Mouse (Mus musculus) cerebellum, adult 9-10 months (tissue): Measurements from ENCODE around the gene Ldlr.
"Not testable (repeated sequence)": the region's sequence is repeated elsewhere in the genome, so short reads cannot be mapped to it uniquely, and the experiment has no call there.

Source experiments
- DNase-seq: peaks from one replicate; pipeline ENCODE4 v3.0.0; 2022

Gene Ldlr

DNA sequence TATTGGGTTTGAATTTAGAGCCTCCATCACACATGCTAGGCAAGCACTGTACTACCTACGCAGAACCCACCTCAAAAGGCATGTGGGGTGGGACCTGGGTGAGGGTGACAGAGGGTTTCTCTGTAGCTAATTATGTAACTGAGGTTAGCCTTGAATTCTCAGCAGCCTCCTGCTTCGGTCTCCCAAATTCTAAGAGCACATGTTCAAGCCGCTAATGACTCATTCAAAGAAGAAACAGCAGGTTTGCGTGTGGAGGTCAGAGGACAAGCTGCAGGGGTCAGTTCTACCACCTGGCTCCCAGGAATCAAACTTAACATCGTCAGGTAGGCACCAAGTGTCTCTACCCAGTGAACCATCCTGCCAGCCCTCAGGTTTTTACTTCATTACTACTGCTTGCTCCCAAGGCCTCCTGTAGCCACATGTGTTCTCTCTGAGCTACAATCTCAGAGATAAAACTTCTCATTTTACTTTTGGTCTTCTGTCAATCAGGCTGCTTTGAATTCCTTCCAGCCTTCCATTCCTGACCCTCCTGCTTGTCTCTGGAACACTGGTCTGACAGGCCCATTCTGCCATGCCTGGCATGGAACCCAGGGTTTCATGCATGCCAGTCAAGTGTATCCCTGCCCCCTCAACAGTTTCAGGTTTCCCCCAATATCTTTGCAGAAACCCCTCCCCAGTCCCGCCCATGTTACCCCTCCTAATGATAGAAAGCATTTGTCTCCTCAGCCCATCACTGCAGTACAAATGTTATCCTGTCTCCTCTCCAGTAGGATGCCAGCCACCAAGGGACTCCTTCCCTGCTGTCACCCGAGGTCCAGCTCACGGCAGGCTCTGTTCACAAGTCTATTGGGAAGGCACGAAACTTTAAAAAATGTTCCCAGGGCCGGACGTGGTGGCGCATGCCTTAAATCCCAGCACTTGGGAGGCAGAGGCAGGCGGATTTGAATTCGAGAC, 35.6 kb downstream of the Ldlr start:
- DNase-seq, result peak; percentile 46

DNA sequence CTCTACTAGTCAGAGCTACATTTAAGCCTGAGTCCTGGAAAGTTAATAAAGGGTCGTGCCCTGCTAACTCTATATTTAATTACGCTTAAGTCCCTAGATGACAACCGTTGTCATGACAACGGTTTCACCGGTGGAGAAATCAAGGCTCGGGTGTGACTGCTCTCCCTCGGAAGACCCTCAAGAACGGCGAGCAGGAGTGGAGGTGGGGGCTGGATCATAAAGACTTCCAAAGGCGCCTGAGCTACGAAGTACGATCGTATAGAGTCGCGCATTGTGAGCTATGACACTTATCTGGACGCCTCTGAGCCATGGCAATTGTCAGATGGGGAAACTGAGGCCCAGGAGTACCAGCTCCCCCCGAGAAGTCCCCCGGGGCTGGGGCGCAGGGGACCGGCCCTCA, 36.4 kb downstream of the Ldlr start:
- no peak for DNase-seq

DNA sequence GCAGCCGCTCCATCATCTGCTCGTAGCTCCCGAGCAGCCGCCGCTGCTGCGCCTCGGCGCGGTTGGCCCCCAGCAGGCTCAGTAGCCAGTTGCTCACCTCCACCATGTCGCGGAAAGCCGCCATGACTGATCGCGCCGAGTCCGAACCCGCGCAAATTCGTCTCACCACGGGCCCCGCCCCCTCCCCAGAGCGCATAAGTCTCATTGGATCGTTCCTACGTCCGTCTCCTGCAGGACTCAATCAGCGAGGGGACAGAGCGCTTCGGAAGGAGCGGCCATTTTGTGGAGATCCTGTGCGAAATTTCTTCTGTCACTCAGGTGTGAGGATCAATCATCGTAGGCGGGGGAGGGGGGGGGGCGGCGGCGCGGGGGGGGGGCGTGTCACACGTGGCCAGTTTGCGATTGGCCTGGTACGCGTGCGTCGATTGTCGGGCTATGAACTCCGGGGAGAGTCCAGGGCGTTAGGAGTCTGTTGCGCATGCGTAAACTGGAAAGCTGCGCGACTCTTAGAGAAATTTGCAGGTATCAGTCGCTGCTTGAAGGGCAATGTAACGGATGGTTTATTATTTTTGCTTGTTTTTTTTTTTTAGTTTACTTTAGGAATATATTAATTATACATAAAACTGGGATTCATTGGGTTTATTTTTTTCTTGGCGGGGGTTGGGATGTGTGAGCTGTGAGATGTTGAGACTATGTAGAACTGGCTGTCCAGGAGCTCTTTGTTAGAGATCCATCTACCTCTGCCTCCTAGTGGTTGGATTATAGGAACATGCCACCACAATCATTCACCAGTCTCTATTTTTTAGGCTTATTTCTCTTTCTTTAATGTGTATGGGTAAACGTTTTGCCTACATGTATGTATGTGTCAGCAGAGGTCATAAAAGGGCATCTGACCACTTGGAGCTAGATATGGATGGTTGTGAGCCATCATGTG, 37.1 kb downstream of the Ldlr start, which contains the start of gene Spc24:
Gene Spc24, minus strand, starts transcription at position 149 of the 934 bp plus-strand sequence.
- DNase-seq, result peak; percentile 97

DNA sequence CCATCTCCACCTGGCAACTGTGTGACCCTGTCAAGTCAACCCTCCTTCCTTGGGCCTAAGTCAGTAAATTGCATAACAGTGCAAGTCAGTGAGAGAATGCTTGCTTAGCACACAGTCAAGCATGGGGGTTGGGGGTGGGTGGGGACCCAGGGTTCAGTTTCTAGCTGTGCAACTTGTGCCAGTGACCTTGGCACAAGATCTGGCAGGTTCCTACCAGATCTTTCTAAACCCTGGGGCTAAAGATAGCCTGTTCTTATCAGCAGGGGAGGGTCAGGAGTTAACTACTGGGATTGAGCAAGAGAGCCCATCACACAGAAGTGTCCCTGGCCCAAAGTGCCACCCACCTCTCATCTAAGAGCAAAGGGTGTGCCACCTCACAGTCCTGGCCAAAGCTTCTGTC, 38.9 kb downstream of the Ldlr start:
- peak; percentile 41 for DNase-seq

DNA sequence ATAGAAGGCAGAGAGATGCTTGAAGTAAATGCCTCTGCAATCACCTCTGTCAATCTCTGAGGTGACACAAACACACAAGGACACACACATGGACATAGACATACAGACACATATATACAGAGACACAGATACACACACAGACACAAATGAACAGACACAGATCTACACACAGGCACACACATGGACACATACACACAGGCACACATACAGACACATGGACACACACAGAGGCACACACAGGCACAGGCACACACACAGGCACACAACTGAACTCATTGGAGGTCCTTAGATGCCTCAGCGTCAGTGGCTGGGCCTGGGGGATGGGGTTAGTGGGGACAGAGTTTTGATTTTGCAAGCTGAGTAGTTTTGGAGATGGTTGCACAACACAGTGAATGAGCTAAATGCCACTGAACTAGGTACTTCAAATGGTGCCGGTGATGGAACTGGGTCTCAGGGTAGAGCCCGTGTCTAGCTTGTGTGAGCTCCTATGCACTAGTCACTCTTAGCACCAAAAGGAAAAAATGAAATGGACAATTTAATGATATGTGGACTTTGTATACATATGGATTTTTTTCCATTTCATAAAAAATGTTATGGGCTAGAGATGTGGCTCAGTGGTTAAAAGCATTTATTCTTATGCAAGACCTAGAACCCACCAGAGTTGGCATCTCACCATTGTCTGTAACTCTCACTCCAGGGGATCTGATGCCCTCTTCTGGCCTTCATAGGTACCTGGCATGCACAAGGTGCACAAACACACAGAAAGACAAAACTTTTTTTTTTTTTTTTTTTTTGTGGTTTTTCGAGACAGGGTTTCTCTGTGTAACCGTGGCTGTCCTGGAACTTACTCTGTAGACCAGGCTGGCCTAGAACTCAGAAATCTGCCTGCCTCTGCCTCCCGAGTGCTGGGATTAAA, 41.1 kb downstream of the Ldlr start:
- no peak for DNase-seq

DNA sequence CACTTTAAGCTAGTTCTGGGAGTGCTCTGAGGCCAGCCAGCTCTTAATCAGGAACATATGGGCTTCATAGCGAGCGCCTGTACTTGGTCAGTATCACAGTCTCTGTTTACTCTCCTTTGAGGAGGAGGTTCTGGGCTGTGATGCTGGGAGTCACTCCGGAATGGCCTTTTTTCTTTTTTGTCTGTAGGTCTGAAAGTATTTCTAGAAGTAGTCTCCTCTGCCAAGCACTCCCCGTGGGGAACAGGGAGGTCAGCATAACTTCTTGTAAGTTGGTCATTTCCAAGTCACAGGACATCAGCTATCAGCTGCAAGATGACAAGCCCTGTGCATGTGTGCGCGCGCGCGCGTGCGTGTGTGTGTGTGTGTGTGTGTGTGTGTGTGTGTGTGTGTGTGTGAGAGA, 44.6 kb downstream of the Ldlr start:
- DNase-seq, result peak; percentile 88

DNA sequence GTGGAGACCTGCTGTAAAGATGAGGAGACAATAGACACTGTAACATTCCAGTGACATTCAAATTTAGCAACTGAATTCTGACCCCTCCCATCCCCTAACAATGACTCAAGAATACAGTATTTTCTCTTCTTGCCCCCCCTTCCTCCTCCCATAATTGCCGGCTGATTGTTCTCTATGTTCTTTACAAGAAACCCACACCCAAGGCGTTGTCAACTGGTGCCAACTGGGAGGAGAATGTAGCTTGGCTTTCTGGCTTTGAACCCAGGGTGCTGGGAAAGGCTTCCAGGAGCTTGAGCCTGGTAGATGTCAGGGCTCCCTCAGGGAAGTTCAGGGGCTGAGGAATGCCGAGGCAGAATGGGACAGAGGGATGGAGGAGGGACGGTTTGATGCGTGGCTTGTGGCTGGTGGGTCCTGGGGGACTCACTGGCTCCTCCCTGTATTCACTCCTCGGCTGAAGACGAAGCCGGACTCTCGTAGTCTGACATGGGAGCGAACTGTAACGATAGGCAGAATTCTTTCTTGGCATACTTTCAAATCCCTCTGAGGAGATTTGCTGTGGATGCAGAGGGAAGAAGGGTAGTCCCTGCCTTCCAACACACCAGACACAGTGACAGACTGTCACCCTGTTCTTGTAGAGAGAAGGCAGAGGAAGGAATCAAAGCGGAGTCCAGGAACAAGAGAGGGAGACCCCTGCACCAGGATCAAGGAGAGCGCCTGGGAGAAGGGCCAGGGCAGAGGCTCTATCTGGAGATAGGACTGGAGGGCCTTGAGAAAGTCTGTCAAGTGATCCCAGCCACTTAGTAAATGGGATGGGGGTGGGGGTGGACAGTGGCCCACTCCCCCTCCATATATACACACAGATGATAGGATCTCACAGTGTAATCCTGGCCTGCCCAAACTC, 45.5 kb downstream of the Ldlr start:
- DNase-seq, result peak; percentile 80

DNA sequence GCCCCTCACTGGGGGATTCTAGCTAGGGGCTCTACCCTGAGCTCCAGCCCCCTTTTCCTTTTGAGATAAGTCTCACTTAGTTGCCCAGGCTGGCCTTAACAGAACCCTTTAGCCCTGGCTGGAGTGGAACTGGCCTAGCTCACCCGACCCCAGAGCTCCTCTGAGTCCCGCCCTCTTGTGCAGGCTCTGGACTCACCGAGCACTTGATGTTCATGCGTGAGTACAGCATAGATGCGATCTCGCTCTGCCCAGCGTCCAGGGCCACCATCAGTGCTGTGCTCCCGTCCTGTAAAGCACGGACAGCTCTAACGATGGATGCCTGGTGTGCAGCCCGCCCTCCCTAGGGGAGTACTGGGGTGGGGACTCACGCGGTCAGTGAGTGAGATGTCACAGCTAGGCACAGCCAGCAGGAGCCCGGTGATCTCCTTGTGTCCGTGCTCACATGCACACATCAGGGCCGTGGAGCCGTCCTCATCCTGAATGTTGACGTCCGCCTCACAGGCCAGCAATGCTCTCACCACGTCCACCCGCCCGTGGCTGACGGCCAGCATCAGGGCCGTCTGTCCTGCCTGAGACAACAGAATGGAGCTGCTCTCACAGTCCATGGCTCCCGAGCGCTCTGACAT, 46.4 kb downstream of the Ldlr start:
- no peak for DNase-seq

DNA sequence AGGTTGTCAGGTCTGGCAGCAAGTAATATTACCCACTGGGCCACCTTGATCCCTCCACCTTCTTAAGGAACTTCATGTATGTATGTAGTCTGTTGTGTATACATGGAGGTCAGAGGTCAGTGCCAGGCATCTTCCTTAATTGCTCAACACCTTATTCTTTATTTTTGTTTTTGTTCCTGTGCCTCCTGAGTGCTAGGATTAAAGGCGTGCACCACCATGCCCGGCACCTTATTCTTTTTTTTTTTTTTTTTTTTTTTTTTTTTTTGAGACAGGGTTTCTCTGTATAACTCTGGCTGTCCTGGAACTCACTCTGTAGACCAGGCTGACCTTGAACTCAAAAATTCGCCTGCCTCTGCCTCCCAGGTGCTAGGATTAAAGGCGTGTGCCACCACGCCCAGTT, 50.1 kb downstream of the Ldlr start:
- not testable (repeated sequence) for DNase-seq

DNA sequence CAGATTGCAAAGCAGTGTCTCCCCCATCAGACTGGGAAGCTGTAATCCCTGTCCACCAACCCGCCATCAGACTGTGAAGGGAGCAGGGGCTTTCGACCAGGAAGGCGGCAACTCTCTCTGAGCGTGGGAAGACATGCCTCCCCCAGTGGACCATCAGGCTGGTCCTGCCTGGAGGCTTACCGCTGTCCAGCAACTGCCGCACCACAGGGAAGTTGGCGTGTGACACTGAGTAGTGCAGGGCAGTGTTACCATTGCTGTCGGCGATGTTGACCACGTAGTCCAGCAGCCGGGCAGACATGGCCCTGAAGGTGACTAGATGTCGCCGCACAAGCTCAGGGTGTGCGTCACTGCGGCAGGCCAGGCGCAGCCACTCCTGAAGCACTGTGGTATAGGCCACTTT, 51.1 kb downstream of the Ldlr start:
- DNase-seq, result no peak

DNA sequence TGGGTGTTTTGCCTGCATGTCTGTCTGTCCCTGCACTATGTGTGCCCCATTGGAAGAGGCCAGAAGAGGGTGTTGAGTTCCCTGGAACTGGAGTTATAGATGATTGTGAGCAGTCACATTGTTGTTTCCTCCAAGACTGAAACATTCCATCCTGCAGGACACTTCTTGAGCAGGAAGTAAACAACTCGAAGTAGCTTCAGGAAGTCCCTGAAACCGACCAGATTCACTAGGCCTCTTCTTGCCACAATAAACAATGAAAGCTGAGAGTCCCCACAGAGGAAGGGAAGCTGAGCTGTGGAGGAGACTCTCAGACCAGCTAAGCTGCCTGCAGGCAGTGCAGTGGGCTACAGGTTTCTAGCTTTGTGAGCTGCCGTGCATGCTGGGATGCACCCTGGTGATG, 54.4 kb downstream of the Ldlr start:
- DNase-seq, result no peak

DNA sequence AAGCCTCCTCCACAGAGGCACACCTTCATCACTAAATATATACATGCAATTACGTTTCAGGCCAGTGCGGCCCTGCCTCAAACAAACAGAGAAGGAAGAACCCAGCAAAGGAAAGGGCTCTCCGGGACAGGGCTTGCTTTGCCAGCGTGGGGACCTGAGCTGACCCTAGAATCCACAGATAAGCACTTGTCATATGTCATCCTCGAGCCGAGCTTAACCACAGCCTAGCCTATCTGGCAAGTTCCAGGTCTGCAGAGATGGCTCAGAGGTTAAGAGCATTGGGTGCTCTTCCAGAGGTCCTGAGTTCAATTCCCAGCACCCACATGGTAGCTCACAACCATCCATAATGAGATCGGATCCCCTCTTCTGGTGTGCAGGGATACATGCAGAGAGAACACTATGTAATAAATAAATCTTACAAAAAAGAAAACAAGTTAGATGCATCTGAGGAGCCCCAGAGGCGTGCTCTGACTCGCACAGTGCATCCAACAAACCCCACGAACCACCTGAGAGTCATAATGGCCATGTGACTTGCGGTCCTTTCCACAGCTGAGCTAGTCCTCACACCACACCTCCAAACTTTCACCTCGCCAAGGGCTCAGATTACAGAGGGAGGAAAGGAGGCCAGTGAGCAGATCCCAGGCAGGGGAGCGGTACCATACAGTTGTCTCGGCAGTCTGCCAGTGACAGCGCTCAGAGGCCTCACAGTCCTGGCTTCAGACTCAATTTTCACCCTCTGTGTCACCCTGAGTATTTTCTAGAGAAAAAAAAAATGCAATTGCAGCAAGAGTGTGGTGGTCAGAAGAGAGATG, 58.6 kb downstream of the Ldlr start:
- DNase-seq, result no peak

DNA sequence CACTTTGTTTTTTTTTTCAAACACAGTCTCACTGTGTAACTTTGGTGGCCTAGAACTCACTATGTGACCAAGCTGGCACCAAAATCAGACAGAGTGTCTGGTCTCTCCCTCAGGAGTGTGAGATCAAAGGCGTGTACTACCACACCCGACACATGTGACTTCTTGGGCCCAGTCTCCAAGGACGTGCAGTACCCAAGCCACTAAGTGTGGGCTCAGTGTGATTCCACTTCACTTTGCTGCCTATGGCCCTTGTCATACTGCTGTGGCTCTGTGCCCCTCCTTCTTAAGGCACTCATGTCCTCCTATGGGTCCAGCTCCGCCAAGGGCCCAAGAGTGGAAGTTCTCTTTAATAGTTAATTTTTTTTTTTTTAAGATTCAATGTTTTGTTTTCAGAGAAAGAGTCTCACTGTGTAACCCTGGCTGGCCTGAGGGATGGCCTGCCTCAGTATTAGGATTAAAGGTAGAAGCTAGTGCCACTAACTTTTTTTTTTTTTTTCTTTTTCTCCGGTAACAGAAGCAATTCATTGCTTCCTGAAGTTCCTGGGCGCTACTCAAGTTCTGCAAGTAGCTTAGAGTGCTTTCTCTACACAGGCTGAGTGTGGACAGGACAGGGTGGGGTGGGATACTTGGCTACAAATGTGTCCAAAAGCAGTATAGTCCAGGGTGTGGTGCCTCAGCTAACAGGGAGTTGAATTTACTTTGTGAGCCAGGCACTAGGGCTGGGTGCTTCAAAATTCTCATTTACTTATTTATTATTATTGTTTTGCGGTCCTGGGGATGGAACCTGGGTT, 61.4 kb downstream of the Ldlr start:
- DNase-seq, result no peak

DNA sequence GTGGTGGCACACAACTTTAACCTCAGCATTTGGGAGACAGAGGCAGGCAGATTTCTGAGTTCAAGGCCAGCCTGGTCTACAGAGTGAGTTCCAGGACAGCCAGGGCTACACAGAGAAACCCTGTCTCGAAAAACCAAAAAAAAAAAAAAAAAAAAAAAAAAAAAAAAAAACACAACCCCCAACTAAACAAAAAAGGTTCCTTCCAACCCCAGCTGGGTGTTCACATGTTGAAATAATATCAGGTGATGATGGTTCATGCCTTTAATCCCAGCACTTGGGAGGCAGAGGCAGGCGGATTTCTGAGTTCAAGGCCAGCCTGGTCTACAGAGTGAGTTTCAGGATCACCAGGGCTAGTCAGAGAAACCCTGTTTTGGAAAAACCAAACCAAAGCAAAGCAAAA, 63.0 kb downstream of the Ldlr start:
- DNase-seq, result not testable (repeated sequence)

DNA sequence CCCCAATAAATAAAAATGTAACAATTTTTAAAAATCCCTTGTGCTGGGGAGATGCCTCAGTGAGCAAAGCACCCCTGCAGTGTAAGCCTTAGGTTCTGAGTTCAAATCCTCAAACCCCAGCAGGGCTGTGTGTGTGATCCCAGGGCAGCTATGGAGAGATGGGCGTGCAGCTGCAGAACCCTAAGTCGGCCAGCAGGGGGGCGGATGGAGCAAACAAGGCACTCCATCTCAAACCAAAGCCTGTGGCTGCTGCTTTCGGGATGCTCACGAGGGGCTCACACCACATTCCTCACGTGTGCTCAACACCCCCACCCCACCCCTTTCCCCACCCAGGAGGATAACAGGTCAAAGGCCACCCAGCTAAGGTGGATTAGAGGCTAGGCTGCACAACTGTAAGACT, 63.6 kb downstream of the Ldlr start:
- DNase-seq, result no peak

DNA sequence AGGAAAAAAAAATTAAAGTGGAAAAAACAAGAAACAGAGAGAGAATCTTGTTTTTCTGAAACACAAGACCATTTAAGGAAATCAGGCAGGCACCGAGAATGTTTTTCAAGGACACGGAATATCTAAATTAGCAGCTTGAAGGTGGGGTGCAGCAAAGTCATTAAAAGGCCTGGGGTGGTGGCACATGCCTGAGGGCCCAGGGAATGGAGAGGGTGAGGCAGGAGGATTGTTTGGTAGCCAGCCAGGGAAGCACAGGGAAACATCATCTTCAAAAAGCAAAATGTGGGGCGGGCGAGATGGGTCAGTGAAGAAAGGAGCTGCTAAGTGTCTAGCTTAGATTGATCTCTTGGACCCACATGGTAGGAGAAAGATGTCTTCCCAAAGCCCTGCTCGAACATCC, 64.4 kb downstream of the Ldlr start:
- no peak for DNase-seq

DNA sequence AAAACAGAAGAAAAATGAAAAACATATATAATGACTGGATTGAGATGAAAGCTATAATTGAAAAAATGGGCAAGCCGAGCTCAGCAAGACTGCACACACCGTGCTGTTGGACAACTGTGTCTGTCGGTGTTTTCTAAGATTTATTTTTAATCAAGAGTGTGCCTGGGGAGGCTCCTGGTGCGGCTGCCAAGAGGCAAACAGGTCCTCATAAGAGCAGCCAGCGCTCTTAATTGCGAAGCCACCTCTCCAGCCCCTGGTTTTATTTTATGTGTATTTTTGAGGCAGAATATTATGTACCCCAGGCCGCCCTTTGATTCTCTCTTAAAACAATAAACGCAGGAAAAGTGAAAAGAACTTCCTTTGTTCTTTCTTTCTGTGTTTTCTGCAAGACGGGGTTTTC, 65.0 kb downstream of the Ldlr start:
- DNase-seq, result no peak

DNA sequence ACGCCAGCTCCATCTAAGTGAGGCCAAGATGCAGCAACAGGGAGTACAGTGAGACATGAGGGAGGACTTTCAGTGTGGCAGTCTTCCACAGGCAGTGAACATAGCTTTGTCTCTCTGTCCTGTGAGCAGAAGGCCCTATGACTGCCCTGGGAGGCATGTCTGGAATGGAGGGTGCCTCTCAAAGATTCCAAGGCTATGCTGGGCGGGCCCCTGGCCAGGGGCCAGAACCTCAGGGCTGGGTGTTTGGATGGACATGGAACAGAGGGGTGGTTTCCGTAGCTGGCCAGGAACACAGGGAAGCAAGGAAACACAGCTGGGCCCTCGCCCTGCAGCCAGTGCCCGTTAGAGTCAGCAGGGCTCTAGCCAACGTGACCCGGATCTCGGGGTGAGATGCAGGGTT, 68.6 kb downstream of the Ldlr start:
- DNase-seq, result peak; percentile 43

DNA sequence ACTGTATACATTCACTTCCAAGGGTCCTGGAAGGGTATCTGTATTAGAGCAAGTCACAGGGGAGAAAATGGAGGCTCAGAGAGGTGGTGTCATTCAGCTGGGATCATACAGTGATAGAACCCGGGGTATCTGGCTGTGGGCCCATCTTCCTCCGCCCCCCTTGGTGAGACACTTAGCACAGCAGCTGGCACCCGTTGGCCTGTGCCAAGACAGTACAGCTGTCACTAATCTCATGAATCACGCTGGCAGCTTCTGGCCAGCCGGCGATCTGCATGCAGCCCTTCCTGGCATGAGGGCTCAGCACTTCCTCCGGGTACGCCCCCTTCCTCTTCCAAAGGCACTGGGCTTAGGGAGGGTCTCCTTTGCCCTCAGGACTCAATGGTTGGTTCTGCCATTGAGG, 69.4 kb downstream of the Ldlr start:
- DNase-seq, result peak; percentile 71
